Mouse (Mus musculus) gastrocnemius, postnatal 10 days (tissue): ENCODE measurements around the gene Vmn2r25. TPM values are rescaled to one million over a fixed set of nuclear protein-coding genes. Genes with fewer than 3 reads are reported as not detected.
"Not testable (repeated sequence)": the region's sequence is repeated elsewhere in the genome, so short reads cannot be mapped to it uniquely, and the experiment has no call there.

ENCODE experiments used
- DNase-seq: peaks from one replicate; pipeline ENCODE4 v3.0.0; 2021; ENCODE audit warnings: mixed read lengths
- long read RNA-seq, 2 experiments: library from polyadenylated mRNA; stranded (forward); transcript quantifications; one replicate each; pipeline ENCODE4 v2.0.0; 2021
- total RNA-seq, 2 experiments: library from RNA; stranded (reverse); gene quantifications; 2 replicates each; pipeline ENCODE4 v1.2.3; 2021

Vmn2r25 gene
- not detected for total RNA-seq
- long read RNA-seq, experiment 1, result 0 reads
- long read RNA-seq, experiment 2, result 0 reads

DNA sequence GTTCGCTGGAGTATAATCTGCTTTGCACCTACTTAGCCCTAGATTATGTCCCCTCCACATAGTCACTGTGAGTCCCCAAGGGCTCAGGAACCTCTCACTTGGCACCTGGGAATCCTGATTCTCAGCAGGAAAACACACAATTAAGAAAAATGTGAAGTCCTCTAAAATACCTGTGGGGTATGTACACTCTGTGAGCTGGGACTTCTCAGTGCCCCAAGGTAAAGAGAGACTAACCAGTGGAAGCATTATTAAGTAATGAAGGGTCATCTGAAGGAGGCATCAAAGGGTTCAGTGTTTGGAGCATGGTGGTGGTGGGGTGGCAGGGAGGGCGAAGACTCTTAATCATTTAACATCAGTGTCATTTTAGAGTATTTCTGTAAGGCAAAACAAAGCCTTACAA, at the start of gene Vmn2r25:
Gene Vmn2r25, minus strand, starts transcription at position 101 of the 400 bp plus-strand sequence.
- DNase-seq, result not testable (repeated sequence)

DNA sequence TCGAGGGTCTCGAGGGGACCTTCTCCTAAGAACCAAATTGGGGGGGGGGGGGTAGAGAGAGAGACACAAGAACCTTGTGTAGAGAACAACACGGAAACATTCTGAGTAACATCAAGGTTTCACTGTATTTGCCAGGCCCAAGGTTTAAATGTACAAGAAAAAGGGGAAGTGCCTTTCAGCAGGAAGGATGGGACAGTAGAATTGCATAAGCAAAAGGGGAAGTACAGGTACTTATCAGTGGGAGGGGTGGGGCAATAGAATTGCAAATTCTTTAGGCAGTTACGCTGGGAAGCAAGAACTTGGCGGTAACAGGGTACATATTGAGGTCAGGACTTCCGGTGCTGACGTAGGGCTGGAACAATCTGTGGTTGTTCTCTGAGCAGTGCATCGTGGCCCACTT, 33.3 kb downstream of the Vmn2r25 start:
- DNase-seq, result no peak

GRCm38 (mm10) chr6:123810291-123810690, 43.0 kb downstream of the Vmn2r25 start:
- not testable (repeated sequence) for DNase-seq

GRCm38 (mm10) chr6:123793746-123794145, 59.5 kb downstream of the Vmn2r25 start:
- DNase-seq, result no peak

DNA sequence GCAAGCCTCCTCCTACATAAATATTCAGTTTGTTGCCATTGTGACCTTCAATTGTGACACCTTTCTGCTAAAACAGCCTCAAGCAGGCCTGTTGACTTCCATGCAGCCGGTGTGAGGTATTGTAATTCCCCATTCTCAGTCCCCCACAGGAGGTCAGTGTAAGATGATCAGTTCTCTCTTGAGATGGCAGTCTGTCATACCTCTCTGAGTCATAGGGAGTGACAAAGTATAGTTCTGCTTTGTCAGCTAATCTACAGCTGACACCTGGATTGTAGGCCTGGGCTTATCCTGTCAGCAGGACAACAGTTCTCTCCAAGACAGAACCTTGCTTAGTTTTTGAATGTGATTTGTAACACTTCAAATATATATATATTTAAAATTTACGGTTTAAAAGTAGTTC, 68.4 kb downstream of the Vmn2r25 start:
- no peak for DNase-seq

GRCm38 (mm10) chr6:123778579-123778978, 74.7 kb downstream of the Vmn2r25 start, which contains the start of gene Vmn2r24:
Vmn2r24 (plus strand) TSS chr6:123778879.
- DNase-seq, result no peak

Other genes with a start within 250 kb of the Vmn2r25 start
- gene Vmn2r22, start 202.7 kb downstream of the Vmn2r25 start, total RNA-seq, result not detected
- gene Vmn2r23, start 150.8 kb downstream of the Vmn2r25 start, total RNA-seq, result not detected
- not detected for gene Vmn2r24, start 74.6 kb downstream of the Vmn2r25 start, total RNA-seq
- not detected for gene Vmn2r26, start 171.1 kb upstream of the Vmn2r25 start, total RNA-seq